8 mouse cellular contexts compared by ENCODE assay signal in the genomic region with DNA sequence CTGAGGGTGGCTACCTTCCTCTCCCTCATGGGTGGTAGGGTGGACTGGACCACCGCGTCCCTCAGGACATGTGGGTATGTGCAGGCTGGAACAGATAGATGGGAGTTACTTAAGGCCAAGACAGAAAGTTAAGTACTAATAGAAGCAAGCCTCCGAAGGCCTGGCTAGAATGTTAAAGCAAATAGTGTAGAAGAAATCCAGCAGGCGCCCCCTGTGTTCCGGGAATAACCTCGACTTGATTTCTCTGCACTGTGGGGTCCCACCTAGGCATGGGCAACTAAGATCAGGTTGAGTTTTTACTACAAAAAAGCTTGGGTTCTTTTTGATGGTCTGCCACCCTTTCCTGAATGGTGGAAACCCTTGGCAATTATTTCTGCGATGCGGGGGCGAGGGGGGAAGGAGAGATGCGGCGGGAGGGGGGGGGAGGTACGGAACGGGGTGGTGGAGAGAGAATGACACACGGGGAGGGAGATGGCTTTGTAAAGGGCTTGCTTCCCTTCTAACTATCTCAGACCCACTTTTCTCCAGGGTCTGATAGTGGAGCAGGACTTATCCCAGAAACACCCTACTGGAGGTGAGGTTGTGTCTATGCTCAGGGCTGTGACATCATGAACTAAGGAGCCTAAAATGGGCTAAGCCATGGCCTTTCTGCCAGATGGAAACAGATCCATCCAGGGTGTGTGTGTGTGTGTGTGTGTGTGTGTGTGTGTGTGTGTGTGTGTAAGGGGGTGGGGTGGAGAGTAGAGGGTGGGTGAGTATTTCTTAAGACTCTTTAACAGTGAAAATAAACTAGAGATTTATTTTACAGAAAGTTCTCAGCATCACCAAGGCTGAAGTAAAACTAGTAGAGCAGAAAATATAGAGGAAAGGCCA. TPM values are rescaled to one million over a fixed set of nuclear protein-coding genes. Genes with fewer than 3 reads are reported as not detected.
DNase-seq lines count a peak whose midpoint lies in the region; ATAC-seq lines count a peak whose summit lies in the region.

No protein-coding gene starts in this region.

- H3K4me1 ChIP-seq in kidney, embryonic 15.5 days = peaks cover 55% of the 10 kb centered on the region
- peaks cover 66% of the 10 kb centered on the region for H3K4me1 ChIP-seq in forebrain, embryonic 16.5 days (replicated peaks; ENCODE audit: control insufficient read depth, insufficient read depth, low read length)
- peaks cover 35% of the 10 kb centered on the region for H3K4me1 ChIP-seq in midbrain, embryonic 14.5 days (ENCODE audit: control insufficient read depth, insufficient read depth, low read length)

- H3K4me2 ChIP-seq in kidney, embryonic 15.5 days = peak overlapping the region; percentile 48
- H3K4me2 ChIP-seq in forebrain, embryonic 16.5 days (ENCODE audit: low read length) = peak overlapping the region; percentile 50
- H3K4me2 ChIP-seq in midbrain, embryonic 14.5 days (ENCODE audit: low read length) = peak overlapping the region; percentile 45

- no peak for DNase-seq in kidney, adult 11 months
- DNase-seq in cerebellum, postnatal 25 days = peak; percentile 31 to 48
- DNase-seq in midbrain, embryonic 14.5 days = peak; percentile 33
- no peak for DNase-seq in thymus, postnatal 4 days
- DNase-seq in gastrocnemius, postnatal 25 days = no peak
- DNase-seq in liver = no peak

- peak overlapping the region; percentile 94 for H3K27ac ChIP-seq in kidney, embryonic 15.5 days
- H3K27ac ChIP-seq in forebrain, embryonic 16.5 days (ENCODE audit: low read length) = peak overlapping the region; percentile 91
- peak overlapping the region; percentile 86 for H3K27ac ChIP-seq in midbrain, embryonic 14.5 days (replicated peaks; ENCODE audit: low read depth, low read length)

- H3K36me3 ChIP-seq in kidney, embryonic 15.5 days = no peaks in the 10 kb centered on the region
- no peaks in the 10 kb centered on the region for H3K36me3 ChIP-seq in forebrain, embryonic 16.5 days (ENCODE audit: control insufficient read depth, insufficient read depth)
- H3K36me3 ChIP-seq in midbrain, embryonic 14.5 days (ENCODE audit: control insufficient read depth, insufficient read depth, low read length) = no peaks in the 10 kb centered on the region

- ATAC-seq in kidney, embryonic 15.5 days (replicated peaks; ENCODE audit: low FRiP score) = peak; percentile 52
- ATAC-seq in forebrain, embryonic 16.5 days = peak; percentile 13
- peak; percentile 46; the same call in 1 of the 2 replicates for ATAC-seq in midbrain, embryonic 14.5 days (ENCODE audit: low FRiP score, low TSS enrichment)

- H3K9me3 ChIP-seq in kidney, embryonic 15.5 days (replicated peaks) = no peaks in the 10 kb centered on the region
- no peaks in the 10 kb centered on the region for H3K9me3 ChIP-seq in forebrain, embryonic 16.5 days (ENCODE audit: control insufficient read depth, low read length)
- H3K9me3 ChIP-seq in midbrain, embryonic 14.5 days (ENCODE audit: control insufficient read depth, low read length) = no peaks in the 10 kb centered on the region

- no peaks in the 10 kb centered on the region for H3K27me3 ChIP-seq in kidney, embryonic 15.5 days
- no peaks in the 10 kb centered on the region for H3K27me3 ChIP-seq in forebrain, embryonic 16.5 days (replicated peaks; ENCODE audit: control insufficient read depth, insufficient read depth, low read length)
- no peaks in the 10 kb centered on the region for H3K27me3 ChIP-seq in midbrain, embryonic 14.5 days (ENCODE audit: control insufficient read depth, insufficient read depth, low read length)

- H3K4me3 ChIP-seq in kidney, embryonic 15.5 days (replicated peaks) = no peak overlapping the region
- no peak overlapping the region for H3K4me3 ChIP-seq in forebrain, embryonic 16.5 days (replicated peaks; ENCODE audit: low read length)
- no peak overlapping the region for H3K4me3 ChIP-seq in midbrain, embryonic 14.5 days (replicated peaks; ENCODE audit: low read depth, low read length)

- H3K9ac ChIP-seq in kidney, embryonic 15.5 days = no peak overlapping the region
- H3K9ac ChIP-seq in forebrain, embryonic 16.5 days (replicated peaks; ENCODE audit: low read depth, low read length) = no peak overlapping the region
- H3K9ac ChIP-seq in midbrain, embryonic 14.5 days (replicated peaks; ENCODE audit: low read length) = no peak overlapping the region

- 65% methylated on average over 14 of the region's 14 CpGs for WGBS in kidney, embryonic 15.5 days
- 44% methylated on average over 11 of the region's 14 CpGs for WGBS in forebrain, embryonic 16.5 days
- 80% methylated on average over 14 of the region's 14 CpGs for WGBS in midbrain, embryonic 14.5 days

RNA-seq across cellular contexts. Expression of gene Pdcd4, which starts 40.0 kb away (rescaled TPM):
- polyA plus RNA-seq in kidney, embryonic 15.5 days (2015; fragmentation: Nextera tagmentation; extraction: Ambion mirVana) = 122 and 124 TPM in 2 replicates
- 76.7 and 90.8 TPM in 2 replicates for polyA plus RNA-seq in forebrain, embryonic 16.5 days (2015; fragmentation: Nextera tagmentation; extraction: Ambion mirVana)
- polyA plus RNA-seq in midbrain, embryonic 14.5 days (2014; fragmentation: Nextera tagmentation; extraction: Ambion mirVana) = 73.9 and 74.2 TPM in 2 replicates
- 10 to 100 TPM; 11.7 to 21.0 TPM for total RNA-seq in gastrocnemius, postnatal 25 days (2021)

Comparison
In these comparisons a context has a peak if more than half of its experiments do, and no peak if none do; other contexts are left out.
1. DNase-seq: peak in cerebellum, postnatal 25 days (2 of 2) and midbrain, embryonic 14.5 days (single experiment); none in kidney, adult 11 months (single experiment), thymus, postnatal 4 days (single experiment), gastrocnemius, postnatal 25 days (single experiment) and liver (single experiment).
2. Peak in every context shown above with its lines, with median percentiles within 50 percentile points of each other: ATAC-seq, H3K27ac ChIP-seq and H3K4me2 ChIP-seq.